Mouse (Mus musculus) splenic B cell, adult 2 months (primary cell): ENCODE measurements around the gene Jmjd8.

Experiments
- DNase-seq: peaks from one replicate; pipeline ENCODE4 v3.0.0-alpha.2; 2011; ENCODE audit warnings: low read depth, low spot score
- H3K27me3 ChIP-seq: 2 replicates; pipeline ENCODE4 v1.6.1; 2012; ENCODE audit warnings: mild to moderate bottlenecking, low read length, moderate library complexity, mixed read lengths; ENCODE audit not compliant: control insufficient read depth, poor library complexity, insufficient read depth, severe bottlenecking
- H3K36me3 ChIP-seq: 2 replicates; pipeline ENCODE4 v1.6.1; 2012; ENCODE audit warnings: mild to moderate bottlenecking, low read length, moderate library complexity, mixed read lengths; ENCODE audit not compliant: control insufficient read depth, poor library complexity, insufficient read depth, severe bottlenecking

Jmjd8 gene

GRCm38 (mm10) chr17:25823452-25823851 lies 5.2 kb upstream of the Jmjd8 start, which contains the start of gene Wdr24:
Gene Wdr24, plus strand, starts transcription at chr17:25823627.
- DNase-seq: peak; percentile 90
- Histone ChIP-seq H3K27me3 (no peaks in the 10 kb centered on the region; the same call in 1 of the 2 replicates), H3K36me3 (no peaks in the 10 kb centered on the region)

DNA sequence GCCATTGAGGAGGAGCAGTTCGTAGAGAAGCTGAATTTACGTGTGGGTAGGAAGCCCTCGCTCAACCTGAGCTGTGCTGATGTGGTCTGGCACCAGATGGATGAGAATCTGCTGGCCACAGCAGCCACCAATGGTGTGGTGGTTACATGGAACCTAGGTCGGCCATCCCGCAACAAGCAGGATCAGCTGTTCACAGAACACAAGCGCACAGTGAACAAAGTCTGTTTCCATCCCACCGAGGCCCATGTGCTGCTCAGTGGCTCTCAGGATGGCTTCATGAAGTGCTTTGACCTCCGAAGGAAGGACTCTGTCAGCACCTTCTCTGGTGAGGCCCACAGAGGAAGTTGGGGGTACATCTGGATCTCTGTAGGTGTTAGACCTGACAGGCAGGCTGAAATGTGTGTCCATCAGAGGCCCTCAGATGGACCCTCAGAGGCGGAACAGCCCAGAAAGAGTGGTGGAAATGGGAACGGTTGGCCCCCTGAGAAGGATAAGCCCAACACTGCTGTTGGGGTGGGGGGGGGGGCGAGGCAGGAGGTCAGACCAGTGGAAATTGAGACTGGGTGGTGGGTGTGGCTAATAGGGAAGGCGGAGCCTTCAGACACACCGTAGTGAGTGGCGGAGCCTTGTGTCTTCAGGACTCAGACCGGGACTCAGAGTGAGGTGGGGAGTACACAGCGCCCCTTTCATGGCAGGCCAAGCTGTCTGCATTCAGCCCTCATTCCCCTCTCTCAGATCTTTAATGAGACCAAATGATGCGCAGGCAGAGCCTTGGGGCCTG lies 4.1 kb upstream of the Jmjd8 start:
- no peaks in the 10 kb centered on the region for H3K36me3 ChIP-seq
- DNase-seq: no peak
- no peaks in the 10 kb centered on the region; the same call in 1 of the 2 replicates for H3K27me3 ChIP-seq

DNA sequence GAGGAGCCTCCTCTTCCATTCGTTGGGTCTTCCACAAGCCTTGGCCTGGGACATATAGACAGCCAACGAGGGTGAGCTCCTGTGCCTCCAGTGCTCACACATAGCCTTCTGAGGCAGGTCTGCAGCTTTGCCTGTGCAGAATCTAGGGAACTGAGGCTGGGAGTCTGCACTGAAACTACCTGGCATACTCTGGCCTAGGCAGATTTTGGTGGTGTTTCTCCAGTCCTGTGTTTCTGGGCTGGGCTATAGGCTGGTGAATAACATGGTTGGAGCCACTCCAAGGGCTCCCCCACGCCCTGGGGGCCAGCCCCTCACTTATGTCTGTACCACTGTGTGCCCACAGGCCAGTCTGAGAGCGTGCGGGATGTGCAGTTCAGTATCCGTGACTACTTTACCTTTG lies 3.4 kb upstream of the Jmjd8 start:
- Histone ChIP-seq H3K27me3 (no peaks in the 10 kb centered on the region; the same call in 1 of the 2 replicates), H3K36me3 (no peaks in the 10 kb centered on the region)
- no peak for DNase-seq

- H3K27me3 ChIP-seq: no peaks in the 10 kb centered on the region
- H3K36me3 ChIP-seq: peaks cover 6% of the 10 kb centered on the region; the same call in 1 of the 2 replicates
- DNase-seq: no peak
These were observed 2.6 kb upstream of the Jmjd8 start for GRCm38 (mm10) chr17:25825984-25826570.

DNA sequence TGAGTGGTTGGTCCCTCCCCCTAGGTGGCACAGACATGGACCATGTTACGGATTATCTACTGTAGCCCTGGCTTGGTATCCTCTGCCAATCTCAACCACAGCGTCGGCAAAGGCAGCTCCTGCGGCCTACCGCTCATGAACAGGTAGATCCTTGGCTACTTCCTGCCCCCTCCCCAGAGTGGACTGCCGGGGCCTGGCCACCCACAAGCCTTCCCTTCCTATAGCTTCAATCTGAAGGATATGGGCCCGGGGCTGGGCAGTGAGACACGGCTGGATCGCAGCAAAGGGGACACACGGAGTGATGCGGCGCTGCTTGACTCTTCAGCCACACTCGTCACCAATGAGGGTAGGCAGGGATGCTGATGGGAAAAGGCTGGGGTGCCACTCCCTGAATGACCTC lies 1.7 kb upstream of the Jmjd8 start:
- Histone ChIP-seq H3K36me3 (peaks cover 6% of the 10 kb centered on the region; the same call in 1 of the 2 replicates), H3K27me3 (no peaks in the 10 kb centered on the region)
- DNase-seq: no peak

- Histone ChIP-seq H3K36me3 (peaks cover 6% of the 10 kb centered on the region; the same call in 1 of the 2 replicates), H3K27me3 (no peaks in the 10 kb centered on the region)
- no peak for DNase-seq
These were observed 983 bp upstream of the Jmjd8 start for GRCm38 (mm10) chr17:25827546-25828222.

- no peak for DNase-seq
- H3K27me3 ChIP-seq: no peaks in the 10 kb centered on the region
- peaks cover 6% of the 10 kb centered on the region; the same call in 1 of the 2 replicates for H3K36me3 ChIP-seq
These were observed 458 bp upstream of the Jmjd8 start for GRCm38 (mm10) chr17:25828223-25828594.

DNA sequence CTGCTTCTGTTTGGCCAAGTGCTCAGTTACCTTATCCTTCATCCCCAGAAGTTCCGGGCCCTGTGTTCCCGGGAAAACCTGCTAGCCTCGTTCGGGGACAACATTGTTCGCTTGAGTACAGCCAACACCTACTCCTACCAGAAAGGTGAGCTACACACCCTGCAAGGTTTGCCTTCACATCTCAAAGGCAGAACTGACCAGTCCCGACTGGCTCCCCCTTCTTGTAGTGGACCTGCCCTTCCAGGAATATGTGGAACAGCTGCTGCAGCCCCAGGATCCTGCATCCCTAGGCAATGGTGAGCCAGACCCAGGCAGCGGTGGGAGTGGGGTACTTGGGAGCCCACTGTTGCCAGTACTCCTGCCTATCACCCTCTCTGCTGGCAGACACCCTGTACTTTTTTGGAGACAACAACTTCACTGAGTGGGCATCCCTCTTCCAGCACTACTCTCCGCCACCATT lies 921 bp downstream of the Jmjd8 start:
- Histone ChIP-seq H3K27me3 (no peaks in the 10 kb centered on the region), H3K36me3 (peaks cover 6% of the 10 kb centered on the region; the same call in 1 of the 2 replicates)
- no peak for DNase-seq

GRCm38 (mm10) chr17:25830200-25830753 lies 1.6 kb downstream of the Jmjd8 start:
- no peak for DNase-seq
- H3K36me3 ChIP-seq: peaks cover 6% of the 10 kb centered on the region; the same call in 1 of the 2 replicates
- H3K27me3 ChIP-seq: no peaks in the 10 kb centered on the region

GRCm38 (mm10) chr17:25830806-25831431 lies 2.3 kb downstream of the Jmjd8 start:
- H3K36me3 ChIP-seq: peaks cover 6% of the 10 kb centered on the region; the same call in 1 of the 2 replicates
- no peak for DNase-seq

GRCm38 (mm10) chr17:25831451-25832281 lies 3.0 kb downstream of the Jmjd8 start:
- DNase-seq: no peak
- H3K27me3 ChIP-seq: no peaks in the 10 kb centered on the region
- H3K36me3 ChIP-seq: peaks cover 6% of the 10 kb centered on the region; the same call in 1 of the 2 replicates

More at GRCm38 (mm10) chr17:25830806-25831431, 2.3 kb downstream of the Jmjd8 start:
- H3K27me3 ChIP-seq: no peaks in the 10 kb centered on the region

GRCm38 (mm10) chr17:25832436-25833290 lies 4.0 kb downstream of the Jmjd8 start:
- no peaks in the 10 kb centered on the region for H3K27me3 ChIP-seq
- H3K36me3 ChIP-seq: peaks cover 6% of the 10 kb centered on the region; the same call in 1 of the 2 replicates
- peak; percentile 99 for DNase-seq

DNA sequence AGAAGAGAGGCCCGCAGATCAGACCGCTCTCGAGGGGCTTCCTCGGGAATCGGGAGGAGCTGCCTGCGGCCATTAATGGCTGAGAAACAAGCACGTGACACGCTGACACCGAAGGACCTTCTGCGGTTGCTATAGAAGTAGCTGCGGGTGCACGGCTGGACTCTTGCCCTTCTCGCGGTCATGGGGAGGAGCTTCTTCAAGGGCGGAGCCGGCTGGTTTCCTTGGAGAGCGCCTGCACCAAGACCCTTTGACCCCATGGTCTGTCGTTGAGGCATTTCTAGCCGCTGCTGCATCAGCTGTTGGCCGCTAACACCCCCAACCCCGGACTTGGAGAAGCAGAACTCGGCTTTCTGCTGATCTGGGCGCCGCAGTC lies 4.6 kb downstream of the Jmjd8 start, which contains the start of gene Stub1:
Gene Stub1 (minus strand): TSS at position 114 of the 373 bp plus-strand sequence.
- H3K36me3 ChIP-seq: peaks cover 6% of the 10 kb centered on the region; the same call in 1 of the 2 replicates
- no peaks in the 10 kb centered on the region for H3K27me3 ChIP-seq
- DNase-seq: no peak
